Mouse (Mus musculus) activated CD4-positive, CD25-positive, alpha-beta regulatory T cell, adult 4 months (primary cell): ENCODE data around the gene Lrrc61. TPM values are rescaled to one million over a fixed set of nuclear protein-coding genes. Genes with fewer than 3 reads are reported as not detected.

Experiments used
- ATAC-seq: one replicate; pipeline ENCODE4 v1.8.0; 2017
- polyA plus RNA-seq, 2 experiments: library from polyadenylated mRNA; unstranded; fragments of 100-300 nt; shearing (Covaris generic); gene quantifications; one replicate each; pipeline ENCODE4 v1.2.1; 2017

Lrrc61 gene
- polyA plus RNA-seq, 2 experiments from 2014 or later, result 35.8 to 39.8 TPM

DNA sequence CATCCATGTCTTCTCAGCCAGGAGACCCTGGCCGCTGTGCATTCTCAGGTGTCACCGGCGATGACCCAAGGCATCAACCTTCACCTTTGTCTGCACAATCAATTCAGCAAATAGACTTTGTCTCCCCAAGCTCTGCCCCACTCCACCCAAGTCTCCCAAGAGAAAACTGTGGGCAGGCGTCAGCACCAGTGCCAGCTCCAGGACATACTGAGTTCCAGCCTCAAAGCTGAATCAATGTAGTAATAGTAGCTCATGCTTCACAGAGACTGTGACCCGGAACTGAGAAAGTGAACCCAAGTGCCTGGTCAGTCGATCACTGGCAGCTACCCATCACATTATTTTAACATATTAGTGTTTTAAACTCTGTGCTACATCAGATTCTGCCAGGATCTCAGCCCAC, 6.3 kb upstream of the Lrrc61 start:
- ATAC-seq, result no peak

DNA sequence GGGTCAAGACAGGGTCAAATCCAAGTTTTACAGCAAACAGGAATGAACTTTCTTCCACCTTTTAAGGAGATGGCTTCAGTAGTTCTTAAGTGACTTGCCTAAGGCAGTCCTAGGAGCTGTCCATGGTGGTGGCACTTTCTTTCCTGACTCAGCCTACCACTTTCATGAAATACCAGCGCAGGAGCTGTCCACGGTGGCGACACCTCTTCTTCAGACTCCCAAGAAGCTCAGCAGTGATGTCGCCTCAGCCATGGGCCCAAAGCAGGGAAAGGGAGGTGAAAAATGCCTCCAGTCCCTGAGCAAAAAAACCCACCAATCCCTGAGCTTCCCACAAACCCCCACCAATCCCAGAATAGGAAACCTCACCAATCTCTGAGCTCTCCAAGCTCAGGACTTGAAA, 1.7 kb upstream of the Lrrc61 start:
- ATAC-seq, result no peak

DNA sequence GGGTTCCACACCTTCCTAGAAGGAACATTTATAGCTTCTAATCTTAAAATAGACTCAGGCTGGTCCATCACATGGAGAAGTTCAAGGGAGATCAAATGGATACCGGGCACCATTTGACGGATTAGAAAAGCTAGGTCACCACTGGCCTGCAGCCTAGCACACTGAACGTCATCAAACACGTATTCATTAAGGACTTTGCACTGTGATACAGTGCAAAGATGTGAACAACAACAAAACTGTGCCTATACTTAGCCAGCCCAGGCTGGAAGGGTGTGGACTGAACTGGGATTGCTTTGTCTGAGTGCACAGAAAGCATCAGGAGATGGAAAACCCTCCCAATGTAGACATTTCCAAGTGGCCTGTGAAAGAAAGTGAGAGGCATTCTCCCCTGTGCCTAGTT, 777 bp upstream of the Lrrc61 start:
- ATAC-seq, result no peak

DNA sequence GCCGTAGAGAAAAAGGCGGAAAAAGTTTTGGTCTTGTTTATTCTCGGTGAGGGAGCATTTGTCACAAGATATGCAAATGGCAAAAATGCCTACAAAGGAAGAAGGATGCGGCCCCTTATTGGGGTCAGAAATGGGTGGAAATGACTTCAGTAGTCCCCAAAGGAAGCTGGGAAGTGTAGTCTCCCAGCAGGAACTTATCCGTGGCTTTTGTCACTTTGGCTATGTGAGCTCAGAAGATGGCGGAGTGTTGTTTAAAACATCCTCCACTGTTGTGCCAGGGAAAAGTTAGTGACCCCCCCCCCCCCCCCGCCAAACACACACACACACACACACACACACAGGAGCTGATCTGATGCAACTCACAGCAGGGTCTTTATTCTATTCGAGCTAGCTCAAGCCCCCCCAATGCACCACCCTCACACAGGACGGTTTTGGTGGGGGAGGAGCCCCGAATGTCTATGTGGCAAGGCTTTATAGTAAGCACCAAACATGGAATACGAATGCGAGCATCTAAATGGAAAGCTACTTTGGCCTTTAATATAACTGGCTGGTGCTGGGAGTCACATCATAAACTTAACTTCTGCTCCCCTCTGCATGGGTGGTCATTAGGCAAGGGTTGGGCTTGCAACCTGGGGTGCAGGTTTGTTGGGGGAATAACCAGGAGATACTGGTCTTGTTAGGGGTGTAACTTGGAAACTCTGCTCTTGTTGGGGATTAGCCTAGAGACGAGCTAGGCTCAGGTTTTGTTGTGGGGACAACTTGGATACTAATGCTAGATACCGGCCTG, 701 bp downstream of the Lrrc61 start:
- peak; percentile 8 for ATAC-seq

DNA sequence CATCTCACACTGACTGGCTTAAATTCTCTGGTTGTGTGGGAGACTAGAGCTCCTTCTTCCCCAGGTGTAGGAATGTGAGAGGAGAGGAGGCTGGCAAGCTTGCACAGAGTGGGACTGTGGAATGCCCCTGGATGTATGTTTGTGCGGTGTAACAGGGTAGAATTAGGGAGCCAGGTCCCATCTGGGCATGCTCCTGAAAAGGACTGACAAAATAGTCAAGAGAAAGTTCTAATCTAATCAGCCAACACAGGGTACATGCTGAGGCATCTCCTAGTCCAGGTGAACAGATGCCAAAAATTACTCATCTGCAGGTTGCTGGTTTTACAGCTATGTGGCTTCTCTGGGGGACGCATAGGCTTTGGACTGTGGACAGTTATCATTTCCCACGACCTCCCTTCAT, 1.4 kb downstream of the Lrrc61 start:
- ATAC-seq, result no peak

DNA sequence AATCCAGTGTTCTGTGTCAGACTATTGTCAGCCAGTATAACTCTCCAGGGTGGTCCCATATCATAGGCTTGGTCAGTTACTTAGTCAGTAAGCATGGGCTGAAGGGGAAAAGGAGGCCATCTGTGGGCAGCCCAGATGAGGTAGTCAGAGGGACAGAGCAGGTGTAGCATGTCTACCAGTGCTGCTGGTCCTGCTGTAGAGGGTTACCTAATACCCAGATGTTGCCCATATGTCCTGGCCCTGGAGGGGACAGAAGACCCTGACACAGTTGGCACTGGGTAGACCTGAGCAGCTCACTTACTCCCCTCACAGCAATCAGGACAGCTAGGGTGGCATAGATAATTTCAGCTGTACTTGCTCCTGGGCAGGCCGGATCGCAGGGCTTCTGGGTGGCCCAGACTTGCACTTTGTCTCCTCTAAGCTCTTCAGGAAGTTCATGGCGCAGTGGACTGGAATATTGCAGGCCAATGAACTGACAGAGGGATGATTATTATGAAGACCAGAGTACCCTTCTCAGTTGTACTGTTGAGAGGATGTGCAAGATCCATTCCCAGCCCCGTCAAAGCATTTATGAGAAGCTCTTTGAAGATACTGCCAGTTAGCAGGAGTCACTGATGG, 11.2 kb downstream of the Lrrc61 start:
- no peak for ATAC-seq

DNA sequence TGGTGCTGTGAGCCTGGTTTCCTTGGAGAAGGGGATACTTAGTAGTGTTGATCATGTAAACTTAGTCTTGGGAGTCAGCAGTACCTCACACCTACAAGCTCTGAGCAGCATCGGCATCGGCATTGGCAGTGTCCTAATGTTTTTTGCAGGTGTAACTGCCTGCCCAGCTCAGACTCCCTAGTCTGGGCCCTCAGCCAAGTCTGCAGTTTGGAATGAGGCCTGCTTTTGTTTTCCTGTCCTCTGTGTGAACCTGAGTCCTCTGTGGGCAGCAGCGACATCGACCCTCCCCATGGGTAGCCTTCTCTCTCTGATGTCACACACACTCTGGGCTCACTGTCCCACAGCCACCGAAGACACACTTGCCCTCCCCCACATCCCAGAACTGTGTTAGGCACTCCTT, 11.7 kb downstream of the Lrrc61 start:
- no peak for ATAC-seq

DNA sequence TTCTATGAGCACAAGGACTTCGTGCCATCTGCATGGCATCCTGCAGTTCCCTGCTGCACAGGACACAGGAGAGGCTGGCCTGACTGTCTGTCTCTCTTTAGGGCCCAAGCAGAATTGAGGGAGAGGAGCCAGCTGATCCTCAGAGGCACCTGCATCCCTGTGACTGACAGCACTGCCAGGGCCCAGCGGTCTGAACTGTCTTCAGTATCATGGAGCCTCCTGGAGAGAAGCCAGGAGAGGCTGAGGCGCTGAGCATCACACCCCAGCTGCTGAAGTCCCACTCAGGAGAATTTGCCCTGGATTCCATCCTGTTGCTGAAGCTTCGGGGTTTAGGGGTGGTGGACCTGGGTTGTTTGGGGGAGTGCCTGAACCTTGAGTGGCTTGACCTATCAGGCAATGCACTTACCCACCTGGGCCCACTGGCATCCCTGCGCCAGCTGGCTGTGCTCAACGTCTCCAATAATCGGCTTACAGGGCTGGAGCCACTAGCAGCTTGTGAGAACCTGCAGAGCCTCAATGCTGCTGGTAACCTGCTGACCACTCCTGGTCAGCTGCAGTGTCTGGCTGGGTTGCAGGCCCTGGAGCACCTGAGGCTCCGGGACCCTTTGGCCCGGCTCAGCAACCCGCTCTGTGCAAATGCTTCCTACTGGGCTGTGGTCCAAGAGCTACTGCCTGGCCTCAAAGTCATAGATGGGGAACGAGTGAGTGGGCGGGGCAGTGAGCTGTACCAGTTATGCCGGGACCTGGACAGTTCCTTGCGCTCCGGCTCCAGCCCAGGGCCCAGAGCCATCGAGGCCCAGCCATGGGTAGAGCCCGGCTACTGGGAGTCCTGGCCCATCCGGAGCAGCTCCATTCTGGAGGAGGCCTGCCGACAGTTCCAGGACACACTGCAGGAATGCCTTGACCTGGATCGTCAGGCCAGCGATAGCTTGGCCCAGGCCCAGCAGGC, 13.7 kb downstream of the Lrrc61 start:
- ATAC-seq, result no peak

DNA sequence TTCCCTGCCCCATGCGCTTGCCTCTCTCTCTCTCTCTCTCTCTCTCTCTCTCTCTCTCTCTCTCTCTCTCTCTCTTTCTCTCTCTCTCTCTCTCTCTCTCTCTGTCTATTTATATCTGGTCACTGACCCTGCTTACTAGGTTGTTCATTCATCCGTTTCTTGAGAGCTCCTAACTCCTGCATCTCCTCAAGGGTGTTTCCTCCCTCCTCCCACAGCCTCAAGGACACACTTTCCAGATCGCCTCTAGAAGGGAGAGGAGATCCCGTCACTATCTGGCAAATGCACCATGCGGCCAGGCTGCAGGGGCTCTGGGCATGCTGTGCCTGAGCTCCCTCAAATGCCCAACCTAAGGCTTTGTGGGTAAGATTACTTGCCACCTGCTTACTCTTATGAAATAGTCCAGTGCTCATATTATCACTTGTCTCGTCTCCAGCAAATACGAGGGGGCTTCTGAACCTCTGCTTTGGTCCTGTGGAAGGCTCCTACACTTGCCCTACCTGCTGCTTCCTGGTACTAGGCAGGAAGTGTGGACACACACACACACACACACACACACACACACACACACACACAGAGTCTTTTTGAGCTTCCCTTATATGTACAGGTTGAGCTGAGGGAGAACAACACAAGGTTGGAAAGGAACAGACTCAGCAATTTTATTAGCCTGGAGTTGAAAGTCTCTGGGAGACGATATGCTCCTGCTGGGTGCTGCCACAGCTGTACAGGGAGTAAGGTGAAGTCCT, 14.6 kb downstream of the Lrrc61 start:
- ATAC-seq, result peak; percentile 32

DNA sequence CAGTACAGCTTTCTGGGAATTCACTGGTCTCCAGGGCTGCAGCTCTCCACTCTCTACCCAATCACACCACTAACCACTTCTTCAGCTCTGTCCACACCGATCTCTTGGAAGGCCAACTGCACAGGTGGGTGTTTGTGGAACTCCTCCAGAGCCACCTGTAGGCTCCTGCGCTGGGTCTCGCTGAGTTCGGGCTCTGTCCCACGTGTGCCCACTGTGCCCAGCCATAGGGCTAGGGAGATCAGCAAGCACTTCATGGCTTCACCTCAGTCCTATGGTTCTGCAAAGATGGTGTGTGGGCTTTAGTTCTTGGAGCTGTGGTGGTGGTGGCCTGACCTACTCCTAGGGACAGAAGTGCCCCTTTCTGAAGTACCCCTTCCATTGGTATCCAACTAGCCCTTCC, 17.4 kb downstream of the Lrrc61 start:
- no peak for ATAC-seq

DNA sequence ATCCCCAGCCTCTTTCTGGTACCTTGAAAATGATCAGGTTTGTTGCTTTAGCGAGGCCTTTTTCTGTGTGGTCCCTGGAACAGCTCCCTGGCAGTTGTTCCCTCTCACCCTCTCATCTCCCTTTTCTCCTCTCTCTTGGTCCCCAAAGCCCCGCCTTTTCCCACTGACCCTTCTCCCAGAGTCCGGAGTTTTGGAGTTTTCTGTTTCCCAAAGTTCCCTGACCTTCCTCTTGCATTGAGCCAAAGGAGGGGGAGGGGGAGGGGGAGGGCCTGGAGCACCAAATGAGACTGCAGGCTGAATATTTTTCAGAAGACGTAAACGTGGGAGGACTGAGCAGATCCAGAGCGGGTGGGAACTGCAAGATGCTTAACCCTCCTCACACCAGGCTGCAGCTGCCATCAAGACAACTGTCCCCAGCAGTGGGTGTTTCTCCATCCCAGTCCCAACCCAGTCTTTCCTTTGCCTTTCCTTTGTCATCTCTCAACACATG, 18.0 kb downstream of the Lrrc61 start, which contains the start of gene Rarres2:
Rarres2 (minus strand) TSS at position 218 of the 490 bp plus-strand sequence.
- no peak for ATAC-seq

DNA sequence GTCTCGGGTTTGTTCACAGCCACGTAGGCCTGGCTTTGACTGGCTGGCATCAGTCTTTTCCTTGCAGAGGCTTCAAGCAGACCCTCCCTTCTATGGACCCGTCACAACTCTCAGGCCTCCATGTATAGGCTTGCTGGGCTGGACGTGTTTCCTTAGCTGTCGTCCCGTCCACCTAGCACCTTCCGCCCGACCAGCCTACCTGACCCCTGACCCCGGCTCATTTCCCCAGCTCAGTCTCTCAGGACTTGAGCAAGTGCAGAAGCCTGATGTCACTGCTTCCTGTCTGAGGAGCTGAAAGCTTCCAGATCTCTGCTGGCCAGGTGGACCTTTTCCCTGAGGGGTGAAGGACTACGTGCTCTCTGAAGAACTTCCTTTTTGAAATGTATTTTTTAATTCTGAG, 18.7 kb downstream of the Lrrc61 start:
- ATAC-seq, result no peak

DNA sequence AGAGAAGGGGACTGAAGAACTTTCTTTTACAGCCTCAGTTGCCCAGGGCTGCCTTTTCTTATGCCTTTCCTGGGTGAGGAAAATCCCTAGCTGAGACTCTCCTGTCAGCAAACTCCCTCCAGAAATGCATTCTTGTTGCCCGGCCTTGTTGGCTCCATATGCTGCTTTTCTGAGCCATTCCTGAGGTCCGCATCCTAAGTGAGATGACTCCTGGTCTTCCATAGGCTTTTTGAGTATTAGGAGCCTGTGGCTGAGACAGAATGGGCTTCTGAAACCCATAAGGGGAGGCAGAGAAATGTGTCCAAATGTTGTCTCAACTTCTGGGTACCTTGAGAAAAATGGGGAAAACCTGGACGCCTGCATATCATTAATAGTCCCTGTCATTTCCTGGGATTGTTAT, 19.4 kb downstream of the Lrrc61 start:
- no peak for ATAC-seq

DNA sequence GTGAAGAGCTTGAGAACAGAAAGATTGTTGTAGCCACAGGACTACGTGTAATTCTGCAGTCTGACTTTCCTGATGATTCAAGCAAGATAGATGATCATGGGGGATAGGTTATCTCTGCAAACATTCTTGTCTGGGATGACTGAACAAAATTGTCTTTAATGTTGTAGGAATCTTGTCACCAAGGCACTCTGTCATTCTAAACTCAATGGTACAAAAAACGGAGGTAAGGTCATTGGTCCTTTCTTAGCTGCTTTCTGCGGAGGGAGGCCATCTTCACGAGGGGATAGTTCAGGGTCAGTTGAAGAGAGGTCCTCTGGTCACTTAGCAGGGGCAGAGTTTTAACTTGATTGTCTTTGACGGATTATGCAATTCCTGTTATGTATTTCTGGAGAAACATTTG, 24.1 kb downstream of the Lrrc61 start:
- no peak for ATAC-seq

DNA sequence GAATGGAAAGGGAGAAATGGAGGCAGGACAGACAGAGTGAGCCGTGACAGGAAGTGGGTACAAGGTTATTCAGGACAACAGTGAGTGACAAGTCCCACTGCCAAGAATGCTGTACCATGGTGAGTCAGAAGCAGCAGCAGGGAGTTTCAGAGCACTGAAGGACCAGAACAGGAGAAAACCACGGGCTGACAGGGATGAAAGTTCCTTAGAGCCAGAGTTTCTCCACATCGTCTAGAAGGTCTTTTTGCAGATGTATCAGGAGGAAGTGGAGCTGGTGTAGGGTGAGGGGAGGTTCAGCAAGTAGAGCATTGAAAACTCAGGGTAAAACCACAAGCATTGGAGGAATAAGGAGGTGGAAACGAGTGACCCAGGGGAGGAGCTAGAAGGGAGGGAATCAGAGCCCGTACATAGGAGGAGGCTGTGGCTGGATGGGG, 24.6 kb downstream of the Lrrc61 start:
- peak; percentile 73 for ATAC-seq

DNA sequence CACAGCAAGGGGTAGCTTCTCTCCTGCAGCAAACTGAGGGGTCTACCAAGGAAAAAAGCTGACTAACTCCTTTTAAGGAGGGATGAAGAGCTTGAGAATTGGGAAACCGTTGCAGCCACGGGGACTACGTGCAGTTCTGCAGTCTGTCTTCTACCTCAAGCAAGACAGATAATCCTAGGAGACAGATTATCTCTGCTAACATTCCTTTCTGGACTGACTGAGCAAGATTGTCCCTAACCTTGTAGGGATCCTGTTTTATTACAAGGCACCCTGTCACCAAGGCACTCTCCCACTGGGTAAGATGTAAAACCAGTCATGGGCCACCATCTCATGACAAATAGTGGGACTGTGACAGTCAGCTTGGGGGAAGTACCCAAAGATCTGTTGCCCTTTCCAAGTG, 26.7 kb downstream of the Lrrc61 start:
- ATAC-seq, result no peak

DNA sequence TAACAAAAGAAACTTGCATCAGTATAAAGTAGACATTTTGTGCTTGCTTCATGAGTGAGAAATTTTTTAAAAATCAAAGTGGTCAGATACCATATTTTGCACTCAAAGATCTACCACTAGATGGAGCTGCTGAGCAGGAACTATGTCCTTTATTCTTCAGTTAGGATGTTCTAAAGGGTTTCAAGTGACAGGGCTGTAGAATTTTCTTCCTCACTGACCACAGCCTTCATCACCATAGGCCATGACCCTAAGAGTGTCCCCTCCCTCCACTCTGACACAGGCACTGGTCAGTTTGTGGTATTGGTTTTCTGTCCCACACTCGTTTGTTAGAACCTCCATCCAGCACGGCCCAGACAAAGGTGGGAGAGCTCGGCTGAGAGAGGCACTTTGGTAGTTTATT, 27.4 kb downstream of the Lrrc61 start:
- ATAC-seq, result no peak

DNA sequence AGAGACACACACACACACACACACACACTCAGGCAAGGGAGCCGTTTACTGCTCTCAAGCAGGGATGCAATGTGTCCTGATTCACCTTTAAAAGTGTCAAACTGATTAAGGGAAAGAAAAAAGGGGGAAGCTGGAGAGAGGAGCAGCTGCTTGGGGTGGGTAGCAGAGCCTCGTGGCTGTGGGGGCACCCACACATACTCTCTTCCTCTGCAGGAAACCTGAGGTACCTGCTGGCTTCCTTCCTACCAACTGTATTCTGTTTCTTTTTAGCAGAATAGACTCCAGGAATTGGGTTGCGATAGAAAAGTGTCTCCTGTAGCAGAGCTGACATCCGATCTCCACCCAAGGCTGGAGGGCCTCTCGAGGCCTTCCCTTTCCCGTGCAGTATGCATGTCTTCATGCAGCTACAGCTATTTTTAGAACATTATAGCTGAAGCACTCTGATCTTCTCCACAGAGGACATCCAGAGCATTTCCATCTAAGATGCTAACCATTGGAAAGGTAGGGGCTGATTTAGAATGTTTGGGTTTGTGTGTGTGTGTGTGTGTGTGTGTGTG, 34.7 kb downstream of the Lrrc61 start, which contains the start of gene Gm45021:
Gm45021 (plus strand) TSS at position 417 of the 557 bp plus-strand sequence.
- ATAC-seq, result no peak

DNA sequence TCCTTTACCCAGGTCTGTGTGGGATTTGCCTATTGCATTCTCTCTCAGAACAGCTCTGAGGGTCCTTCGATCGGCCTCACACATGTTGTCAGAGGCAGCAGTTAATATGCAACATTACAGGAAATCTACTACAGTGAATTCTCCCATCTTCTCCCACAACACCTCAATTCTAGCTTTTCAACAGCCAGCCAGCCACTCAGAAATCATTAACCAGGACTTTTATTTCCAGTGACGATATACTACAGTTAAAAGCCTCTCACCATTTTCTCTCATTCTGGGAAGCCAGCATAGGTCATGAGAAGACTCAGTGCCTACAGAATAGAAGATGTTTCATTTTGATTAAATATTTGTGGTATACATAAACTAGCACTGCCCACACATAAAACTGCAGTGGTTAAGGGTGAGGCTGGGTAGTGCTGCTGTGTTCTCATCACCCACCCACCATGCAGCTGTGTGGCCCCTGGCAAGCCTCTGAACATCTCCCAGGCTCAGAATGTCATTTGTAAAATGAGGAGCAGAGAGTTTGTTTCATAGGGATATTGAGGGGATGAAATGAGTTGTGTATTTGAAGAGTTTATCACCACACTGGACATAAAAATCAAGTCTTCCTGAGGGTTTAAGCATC, 36.7 kb downstream of the Lrrc61 start:
- ATAC-seq, result no peak

DNA sequence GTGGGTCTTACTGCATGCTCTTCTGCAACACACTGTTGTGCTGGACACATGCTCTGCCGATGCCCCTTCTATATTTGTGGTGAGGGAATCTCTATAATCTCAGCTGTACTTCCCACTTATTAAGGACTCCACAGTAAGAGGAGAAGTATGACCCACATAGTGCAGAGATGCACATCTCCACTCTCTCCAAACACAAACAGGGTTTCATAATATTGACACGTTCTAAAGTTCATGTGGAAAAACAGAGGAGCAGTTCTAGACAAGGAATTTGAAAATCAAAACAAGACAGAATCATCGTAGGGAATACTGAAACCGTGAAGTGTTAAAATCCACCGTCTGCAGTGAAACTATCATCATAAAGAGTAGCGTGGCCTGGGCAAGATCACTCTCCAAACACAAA, 37.3 kb downstream of the Lrrc61 start:
- no peak for ATAC-seq
